Mouse (Mus musculus) left cerebral cortex, adult 9 months (tissue): Measurements from ENCODE around the gene Dedd2.

Source experiments
- DNase-seq, 2 experiments: peaks; one replicate each; pipeline ENCODE4 v3.0.0; 2022; ENCODE audit warnings: low spot score in 2 of 2

Dedd2 gene

GRCm38 (mm10) chr7:25219416-25219750 is 1.0 kb downstream of the Dedd2 start:
- no peak for DNase-seq

GRCm38 (mm10) chr7:25218705-25219415 is 1.6 kb downstream of the Dedd2 start:
- no peak for DNase-seq

- DNase-seq: no peak
Observed at GRCm38 (mm10) chr7:25217653-25218395, 2.6 kb downstream of the Dedd2 start.

- DNase-seq: no peak
Observed at GRCm38 (mm10) chr7:25214172-25214571, 6.2 kb downstream of the Dedd2 start.

DNA sequence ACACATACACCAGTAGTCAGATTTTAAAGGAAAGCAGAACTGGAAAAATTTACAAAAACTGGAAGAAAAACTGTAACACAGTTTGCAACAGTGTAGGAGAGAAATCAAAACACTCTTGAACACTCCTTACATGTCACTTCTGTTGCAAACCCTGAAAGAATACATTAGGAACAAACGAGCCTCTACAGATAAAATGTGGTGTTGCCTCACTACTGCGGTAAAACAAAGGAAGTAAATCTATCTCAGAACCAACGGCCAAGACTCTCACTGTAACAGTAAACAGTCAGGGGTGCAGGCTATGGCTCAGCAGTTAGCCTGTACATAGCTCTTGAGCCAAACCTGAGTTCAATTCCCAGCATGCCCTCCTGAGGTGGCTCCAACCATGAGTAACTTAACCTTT is 7.3 kb downstream of the Dedd2 start:
- DNase-seq: no peak

DNA sequence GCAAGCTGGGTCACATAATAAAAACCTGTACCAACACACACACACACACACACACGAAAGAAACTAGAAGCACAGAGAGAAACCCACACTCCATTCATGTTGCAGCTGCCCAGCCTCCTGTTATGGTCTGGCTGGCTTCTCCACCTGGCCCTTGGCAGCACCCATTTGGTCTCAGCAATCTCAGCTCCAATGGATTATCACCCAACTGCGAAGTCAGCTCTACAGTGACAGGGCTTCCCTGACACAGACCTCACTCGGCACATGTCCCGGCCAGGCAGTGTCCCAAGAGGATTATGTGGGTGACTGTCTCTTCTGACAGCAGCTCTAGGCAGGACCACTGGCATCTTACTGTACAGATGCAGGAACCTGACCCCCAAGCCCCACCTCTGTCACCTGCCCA is 9.9 kb downstream of the Dedd2 start:
- DNase-seq: no peak

- no peak for DNase-seq
Observed at GRCm38 (mm10) chr7:25209161-25209622, 11.2 kb downstream of the Dedd2 start.

GRCm38 (mm10) chr7:25206094-25206830 is 14.2 kb downstream of the Dedd2 start:
- no peak for DNase-seq

- DNase-seq: no peak
Observed at GRCm38 (mm10) chr7:25205355-25206093, 14.9 kb downstream of the Dedd2 start.

DNA sequence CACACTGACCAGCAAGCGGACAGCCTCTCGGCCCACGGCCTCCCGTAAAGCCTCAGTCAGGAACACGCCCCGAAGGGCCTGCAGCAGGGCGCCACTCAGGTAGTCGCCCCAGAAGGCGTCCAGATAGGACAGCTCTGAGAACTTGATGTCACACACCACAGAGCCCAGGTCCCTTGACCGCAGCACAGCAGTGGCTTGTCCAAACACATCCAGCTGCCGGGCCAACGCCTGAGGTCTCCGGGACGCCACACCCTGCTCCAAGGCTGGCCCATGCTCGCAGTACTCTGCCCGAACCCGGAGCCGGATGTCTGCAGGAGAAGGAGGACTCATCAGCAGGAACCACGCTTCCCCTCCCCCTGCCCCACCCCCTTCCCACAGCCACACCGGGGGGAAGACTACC is 16.8 kb downstream of the Dedd2 start:
- no peak for DNase-seq

DNA sequence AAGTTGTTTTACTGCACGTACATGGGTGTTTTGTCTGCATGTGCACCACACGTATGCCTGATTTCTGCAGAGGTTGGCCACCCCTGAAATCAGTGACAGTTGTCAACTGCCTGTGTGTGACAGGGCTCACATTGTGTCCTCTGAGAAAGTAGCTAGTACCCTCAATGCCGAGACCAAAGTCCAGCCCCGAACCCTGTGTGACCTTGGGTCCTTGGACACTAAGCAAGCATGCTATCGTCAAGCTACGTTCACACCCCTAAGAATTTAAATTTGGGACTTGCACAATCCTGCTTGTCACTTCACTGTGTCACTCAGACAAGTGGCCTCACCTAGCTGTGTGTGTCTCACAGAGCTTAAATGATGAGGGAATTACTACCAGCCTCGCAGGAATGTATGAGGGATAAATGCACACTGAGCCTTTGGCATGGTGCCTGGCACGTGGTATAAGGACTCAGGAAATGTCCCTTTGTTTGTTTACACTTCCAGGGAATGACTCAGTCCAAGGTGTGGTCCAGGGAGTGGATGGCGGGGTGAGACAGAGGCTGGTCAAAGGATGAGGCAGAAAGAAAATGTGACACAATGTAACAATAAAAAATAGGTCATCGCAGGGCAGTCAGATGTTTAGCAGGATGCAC is 22.9 kb downstream of the Dedd2 start:
- DNase-seq: no peak

- no peak for DNase-seq
Observed at GRCm38 (mm10) chr7:25196107-25196506, 24.3 kb downstream of the Dedd2 start.

- no peak for DNase-seq
Observed at GRCm38 (mm10) chr7:25195148-25195547, 25.3 kb downstream of the Dedd2 start.

- no peak for DNase-seq
Observed at GRCm38 (mm10) chr7:25192110-25192509, 28.3 kb downstream of the Dedd2 start.

GRCm38 (mm10) chr7:25190806-25191205 is 29.6 kb downstream of the Dedd2 start:
- no peak for DNase-seq

DNA sequence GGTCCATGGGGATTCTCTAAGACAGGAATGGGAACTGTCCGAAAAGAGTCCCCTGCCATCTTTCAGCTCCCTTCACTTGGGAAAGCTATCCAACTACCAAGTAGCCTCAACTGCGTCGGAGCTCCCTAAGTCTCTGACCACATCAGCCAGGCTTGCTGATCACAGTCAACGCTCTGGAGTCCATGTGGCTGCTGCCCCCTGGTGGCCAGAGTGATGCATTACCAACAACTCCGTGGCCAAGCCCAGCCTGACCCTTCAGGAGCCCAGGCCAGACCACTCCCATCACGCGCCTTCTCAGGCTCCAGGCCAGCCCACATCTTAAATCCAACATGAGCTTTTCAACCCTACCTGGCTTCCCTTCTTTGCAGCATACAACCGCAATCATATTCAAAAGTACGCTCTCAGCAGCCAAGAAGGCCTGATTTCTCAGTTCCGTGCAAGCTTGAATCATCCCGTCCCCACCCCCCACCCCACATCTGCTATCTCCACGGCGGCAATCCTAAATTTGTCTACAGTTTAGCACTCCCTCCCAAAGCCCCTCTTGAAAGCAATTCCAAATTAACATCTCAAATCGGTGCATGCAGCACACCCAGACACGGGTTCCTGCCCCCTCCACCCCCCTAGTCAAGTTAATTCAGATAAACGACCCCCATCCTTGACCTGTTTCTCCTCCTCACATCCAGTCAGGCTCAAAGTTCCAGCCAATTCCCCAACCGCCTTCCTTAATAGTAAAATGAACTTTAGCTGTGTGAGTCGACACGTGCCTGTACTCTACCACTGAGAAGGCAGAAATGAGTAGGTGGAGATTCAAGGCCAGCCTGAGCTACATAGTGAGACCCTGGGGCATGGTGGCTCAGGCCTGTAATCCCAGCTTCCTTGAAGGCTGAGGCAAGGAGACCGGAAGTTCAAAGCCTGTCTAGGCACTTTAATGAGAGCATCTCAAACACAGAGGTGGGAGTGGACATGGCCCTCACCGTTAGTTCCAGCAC is 32.5 kb downstream of the Dedd2 start:
- peak; percentile 43 to 89 for DNase-seq

DNA sequence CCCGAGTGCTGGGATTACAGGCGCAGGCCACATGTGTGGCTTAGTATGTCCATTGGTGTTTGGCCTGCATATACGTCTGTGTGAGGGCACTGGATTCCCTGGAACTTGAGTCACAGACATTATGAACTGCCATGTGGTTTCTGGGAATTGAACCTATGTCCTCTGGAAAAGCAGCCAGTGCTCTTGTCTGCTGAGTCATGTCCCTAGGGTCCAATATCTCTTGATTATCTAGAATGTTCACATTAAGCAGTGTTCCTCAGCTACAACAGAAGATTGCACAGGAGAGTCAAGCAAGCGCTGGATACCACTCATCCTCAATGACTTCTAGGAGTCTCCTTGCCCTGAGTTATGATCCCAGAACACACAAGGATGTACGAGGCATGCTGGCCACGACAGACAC is 36.3 kb downstream of the Dedd2 start:
- DNase-seq: no peak

GRCm38 (mm10) chr7:25181814-25182213 is 38.6 kb downstream of the Dedd2 start:
- DNase-seq: no peak

DNA sequence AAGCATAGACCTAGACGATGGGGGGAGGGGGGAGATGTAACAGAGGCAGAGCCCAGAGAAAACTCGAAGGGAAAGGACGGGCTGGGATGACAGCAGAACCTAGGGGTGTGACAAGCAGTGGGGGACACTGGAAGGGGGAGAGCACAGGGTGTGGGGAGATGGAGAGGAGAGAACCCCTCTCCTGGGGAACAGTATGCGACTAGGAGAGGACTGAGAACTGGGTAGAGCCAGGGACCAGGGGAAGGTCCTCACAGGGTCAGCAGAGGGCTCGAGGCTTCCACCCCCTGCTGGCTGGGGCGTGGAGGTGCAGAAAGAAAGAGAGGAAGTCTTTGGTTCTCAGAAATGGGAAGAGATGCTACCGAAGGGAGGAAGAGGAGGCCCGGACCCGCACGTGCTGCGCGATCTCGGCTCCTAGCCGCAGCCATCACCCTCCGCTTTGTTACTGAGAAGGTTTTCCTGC is 39.1 kb downstream of the Dedd2 start:
- no peak for DNase-seq

DNA sequence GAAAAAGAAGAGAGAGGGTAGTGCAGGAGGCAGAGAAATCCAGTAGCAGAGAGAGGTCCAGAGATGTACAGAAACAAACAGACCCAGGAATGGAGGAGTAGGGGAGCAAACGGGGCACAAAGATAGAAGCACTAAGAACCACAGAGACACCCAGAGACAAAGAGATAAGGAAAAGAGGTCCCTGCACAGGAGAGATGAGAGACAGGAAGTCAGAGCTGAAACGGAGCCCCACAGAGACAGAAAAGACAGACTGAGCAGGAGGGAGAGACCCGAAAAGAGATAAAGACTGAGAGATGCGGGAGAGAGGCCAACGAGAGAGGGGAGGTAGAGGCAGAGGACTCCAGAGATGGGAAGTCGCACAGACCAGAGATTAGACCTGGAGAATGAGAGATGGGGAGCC is 39.9 kb downstream of the Dedd2 start:
- no peak for DNase-seq
